Mouse (Mus musculus) midbrain, embryonic 12.5 days (tissue): ENCODE measurements at regions not wholly inside any gene's neighbourhood (a gene's known extent, or its start where the extent isn't known, plus 50 kb on each side); places are given as distances from the start of the nearest gene placed in this dataset.
"Not testable (repeated sequence)": the region's sequence is repeated elsewhere in the genome, so short reads cannot be mapped to it uniquely, and the experiment has no call there.

Experiments used
- ATAC-seq: fragments of 200-750 bp; cut with Nextera tagmentation; 2 replicates; pipeline ENCODE4 v1.8.0; 2017; ENCODE audit warnings: low read depth, moderate TSS enrichment, moderate library complexity; ENCODE audit not compliant: low FRiP score
- H3K27ac ChIP-seq: fragments of 300-500 bp; sonication (generic); replicated peaks from 2 replicates; pipeline ENCODE4 v1.5.1; 2016; ENCODE audit warnings: mild to moderate bottlenecking
- H3K27me3 ChIP-seq: fragments of 300-500 bp; sonication (generic); 2 replicates; pipeline ENCODE4 v1.6.1; 2016; ENCODE audit warnings: mild to moderate bottlenecking
- H3K36me3 ChIP-seq: fragments of 300-500 bp; sonication (generic); 2 replicates; pipeline ENCODE4 v1.6.1; 2016
- H3K4me1 ChIP-seq: fragments of 300-500 bp; sonication (generic); 2 replicates; pipeline ENCODE4 v1.6.1; 2016
- H3K4me2 ChIP-seq: fragments of 300-500 bp; sonication (generic); replicated peaks from 2 replicates; pipeline ENCODE4 v1.6.1; 2016; ENCODE audit warnings: mild to moderate bottlenecking, moderate library complexity
- H3K4me3 ChIP-seq: fragments of 300-500 bp; sonication (generic); 2 replicates; pipeline ENCODE4 v1.5.1; 2016; ENCODE audit warnings: mild to moderate bottlenecking
- H3K9ac ChIP-seq: fragments of 300-500 bp; sonication (generic); replicated peaks from 2 replicates; pipeline ENCODE4 v1.6.1; 2016; ENCODE audit warnings: mild to moderate bottlenecking, moderate library complexity
- H3K9me3 ChIP-seq: fragments of 300-500 bp; sonication (generic); 2 replicates; pipeline ENCODE4 v1.6.1; 2016; ENCODE audit warnings: mild to moderate bottlenecking
- WGBS: fragments of 180-500 bp; shearing (Covaris S2); methylation state at CpG from one replicate; pipeline ENCODE4 v1.1.7; 2016; 5-methylcytosine and 5-hydroxymethylcytosine counted together

- Histone ChIP-seq H3K36me3 (no peaks in the 10 kb centered on the region), H3K4me3 (no peak overlapping the region), H3K27me3 (no peaks in the 10 kb centered on the region), H3K27ac (no peak overlapping the region), H3K9ac (no peak overlapping the region), H3K4me1 (no peaks in the 10 kb centered on the region), H3K4me2 (no peak overlapping the region), H3K9me3 (no peaks in the 10 kb centered on the region)
- 70% methylated on average over 8 of the region's 8 CpGs for WGBS
- ATAC-seq: 0 out of 2 replicates have a peak, but pooled peaks have one; percentile 23
These were observed 419.7 kb upstream of the Lrp1b start for GRCm38 (mm10) chr2:43072964-43073619.

DNA sequence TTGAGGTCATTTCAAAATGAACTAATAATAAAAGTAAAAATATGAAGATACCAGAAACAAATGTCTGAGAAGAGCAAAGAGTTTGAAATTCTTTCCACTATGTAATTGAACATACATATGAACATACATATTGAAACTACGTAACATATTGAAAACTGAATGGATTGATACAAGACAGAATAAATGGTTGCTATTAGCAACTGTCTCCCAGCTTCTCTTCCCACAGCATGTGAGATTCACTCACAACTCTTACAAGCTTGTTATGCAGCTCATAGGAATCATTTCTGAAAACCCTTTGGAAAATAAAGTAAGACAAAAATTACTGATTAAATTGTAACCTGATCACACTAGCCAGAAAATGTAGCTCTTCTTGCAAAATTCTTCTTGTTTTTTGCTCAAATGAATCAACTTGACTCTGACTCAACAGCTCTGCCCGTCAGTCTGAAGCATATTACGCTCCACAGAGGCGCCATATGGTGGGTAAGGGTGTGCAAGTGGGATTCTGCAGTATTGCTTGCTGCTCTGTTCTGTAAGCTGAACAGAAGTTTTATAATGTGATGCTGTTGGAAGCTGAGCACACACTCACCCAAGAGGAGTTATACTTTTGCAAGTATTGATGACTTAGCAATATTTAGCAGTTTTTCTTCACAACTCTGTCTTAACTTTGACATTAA, 444.3 kb upstream of the Lrp1b start:
- Histone ChIP-seq H3K9me3 (no peaks in the 10 kb centered on the region), H3K4me3 (no peak overlapping the region), H3K4me1 (no peaks in the 10 kb centered on the region), H3K36me3 (no peaks in the 10 kb centered on the region), H3K4me2 (no peak overlapping the region), H3K27me3 (no peaks in the 10 kb centered on the region), H3K27ac (no peak overlapping the region), H3K9ac (no peak overlapping the region)
- ATAC-seq: no peak
- WGBS: 92% methylated on average over 4 of the region's 4 CpGs

GRCm38 (mm10) chr2:43119862-43120261, 435.3 kb upstream of the Kynu start:
- Histone ChIP-seq H3K36me3 (no peaks in the 10 kb centered on the region), H3K9me3 (no peaks in the 10 kb centered on the region), H3K4me2 (no peak overlapping the region), H3K27ac (no peak overlapping the region), H3K9ac (no peak overlapping the region), H3K27me3 (no peaks in the 10 kb centered on the region), H3K4me1 (no peaks in the 10 kb centered on the region), H3K4me3 (no peak overlapping the region)
- 84% methylated on average over 1 of the region's 1 CpGs for WGBS
- no peak for ATAC-seq

DNA sequence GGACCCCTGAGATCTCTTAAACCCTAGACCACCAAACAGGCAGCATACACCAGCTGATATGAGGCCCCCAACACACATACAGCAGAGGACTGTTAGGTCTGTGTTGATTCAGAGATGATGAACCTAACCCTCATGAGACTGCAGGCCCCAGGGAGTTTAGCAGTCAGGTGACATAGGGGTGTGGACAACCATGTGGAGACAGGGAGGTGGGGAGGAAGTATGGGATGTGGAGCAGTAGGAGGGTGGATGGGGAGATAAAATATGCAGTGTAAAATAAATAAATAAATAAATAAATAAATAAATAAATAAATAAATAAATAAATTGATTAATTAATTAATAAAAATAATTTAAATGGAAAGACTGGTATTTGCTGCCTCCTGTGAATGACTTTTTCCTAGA, 401.6 kb upstream of the Kynu start:
- Histone ChIP-seq H3K4me3 (no peak overlapping the region), H3K27ac (no peak overlapping the region), H3K36me3 (no peaks in the 10 kb centered on the region), H3K4me2 (no peak overlapping the region), H3K9me3 (no peaks in the 10 kb centered on the region; the same call in 1 of the 2 replicates), H3K27me3 (no peaks in the 10 kb centered on the region), H3K4me1 (no peaks in the 10 kb centered on the region), H3K9ac (no peak overlapping the region)
- no peak for ATAC-seq

GRCm38 (mm10) chr2:43182105-43182504, 373.0 kb upstream of the Kynu start:
- peak; percentile 70; the same call in 1 of the 2 replicates for ATAC-seq
- Histone ChIP-seq H3K27me3 (no peaks in the 10 kb centered on the region), H3K9ac (no peak overlapping the region), H3K9me3 (no peaks in the 10 kb centered on the region), H3K4me1 (no peaks in the 10 kb centered on the region), H3K27ac (no peak overlapping the region), H3K4me2 (no peak overlapping the region), H3K4me3 (no peak overlapping the region), H3K36me3 (no peaks in the 10 kb centered on the region)

- not testable (repeated sequence) for H3K36me3 ChIP-seq, H3K4me1 ChIP-seq, H3K9me3 ChIP-seq, H3K4me3 ChIP-seq, H3K27ac ChIP-seq, ATAC-seq, H3K27me3 ChIP-seq, H3K4me2 ChIP-seq, H3K9ac ChIP-seq
- 98% methylated on average over 15 of the region's 15 CpGs for WGBS
These were observed 359.6 kb upstream of the Kynu start for GRCm38 (mm10) chr2:43195531-43195930.

DNA sequence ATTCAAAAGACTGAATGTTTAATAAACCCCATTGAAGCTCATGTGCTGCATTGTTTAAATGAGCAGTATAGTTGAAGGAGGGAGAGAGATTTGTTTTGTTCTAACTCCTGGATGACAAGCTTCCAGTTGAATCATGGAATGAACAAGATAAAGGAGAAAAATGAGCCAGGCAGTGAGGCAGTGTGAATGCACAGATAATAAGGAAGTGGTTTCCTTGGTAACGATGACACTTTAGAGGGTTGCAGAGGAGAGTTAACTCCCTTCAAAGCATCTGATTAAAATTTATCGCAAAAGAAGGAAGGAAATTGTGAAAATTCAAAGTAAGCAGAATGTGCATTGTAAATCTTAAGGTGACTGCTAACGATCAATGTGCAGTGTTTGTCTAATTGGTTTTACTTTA, 346.9 kb upstream of the Kynu start:
- Histone ChIP-seq H3K9me3 (no peaks in the 10 kb centered on the region), H3K9ac (no peak overlapping the region), H3K4me3 (no peak overlapping the region), H3K4me1 (peaks cover 3% of the 10 kb centered on the region; the same call in 1 of the 2 replicates), H3K27ac (no peak overlapping the region), H3K27me3 (no peaks in the 10 kb centered on the region), H3K36me3 (no peaks in the 10 kb centered on the region), H3K4me2 (no peak overlapping the region)
- peak; percentile 76 for ATAC-seq
- 72% methylated on average over 3 of the region's 3 CpGs for WGBS

DNA sequence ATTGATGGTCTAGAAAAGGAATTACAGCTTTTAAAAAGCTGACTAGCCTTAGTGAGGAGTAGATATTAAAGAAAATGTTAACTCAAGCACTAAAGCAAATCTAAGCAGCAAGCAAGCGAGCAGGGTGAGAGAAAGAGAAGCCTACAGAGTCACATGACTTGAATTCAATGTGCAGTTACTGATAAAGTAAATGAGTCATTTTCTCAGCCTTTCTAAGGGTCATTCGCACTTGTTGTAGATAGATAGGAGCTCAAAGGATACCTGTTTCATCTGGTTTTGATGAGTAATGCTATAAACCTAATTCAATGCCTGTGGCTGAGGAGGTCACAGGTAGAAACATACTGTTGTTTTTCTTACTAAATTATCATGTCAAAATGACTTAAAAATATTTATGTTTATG, 341.2 kb upstream of the Kynu start:
- Histone ChIP-seq H3K4me3 (no peak overlapping the region), H3K27me3 (no peaks in the 10 kb centered on the region), H3K9me3 (no peaks in the 10 kb centered on the region), H3K9ac (no peak overlapping the region), H3K4me2 (no peak overlapping the region), H3K36me3 (no peaks in the 10 kb centered on the region), H3K27ac (no peak overlapping the region), H3K4me1 (no peaks in the 10 kb centered on the region)
- ATAC-seq: no peak
- 86% methylated on average over 2 of the region's 2 CpGs for WGBS

- no peaks in the 10 kb centered on the region for H3K36me3 ChIP-seq
- no peaks in the 10 kb centered on the region for H3K4me1 ChIP-seq
- ATAC-seq: no peak
- 78% methylated on average over 1 of the region's 1 CpGs for WGBS
- no peak overlapping the region for H3K9ac ChIP-seq
- no peak overlapping the region for H3K27ac ChIP-seq
- no peaks in the 10 kb centered on the region for H3K9me3 ChIP-seq
- H3K4me2 ChIP-seq: no peak overlapping the region
- H3K4me3 ChIP-seq: no peak overlapping the region
- H3K27me3 ChIP-seq: no peaks in the 10 kb centered on the region
These were observed 338.0 kb upstream of the Kynu start for GRCm38 (mm10) chr2:43217119-43217518.

DNA sequence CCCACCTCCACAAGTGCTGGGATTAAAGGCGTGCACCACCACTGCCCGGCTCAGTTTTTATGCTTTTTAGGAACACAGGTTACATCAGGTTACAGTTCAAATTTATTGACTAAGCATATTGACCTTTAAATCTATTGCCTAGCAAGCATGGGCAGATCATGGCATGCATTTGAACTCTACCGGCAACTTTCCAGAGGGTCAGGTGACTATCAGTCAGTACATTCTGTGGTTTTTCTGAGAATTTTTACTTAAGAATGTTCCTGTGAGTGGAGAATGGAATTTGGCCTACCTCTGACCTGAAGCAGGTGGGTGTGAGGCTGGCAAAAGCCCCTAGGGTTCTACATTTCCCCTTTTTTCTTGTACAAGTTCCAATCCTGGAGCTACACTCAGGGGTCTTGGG, 332.4 kb upstream of the Kynu start:
- 94% methylated on average over 3 of the region's 3 CpGs for WGBS

GRCm38 (mm10) chr2:43224728-43225127, 330.4 kb upstream of the Kynu start:
- not testable (repeated sequence) for ATAC-seq, H3K4me3 ChIP-seq, H3K4me1 ChIP-seq, H3K36me3 ChIP-seq, H3K9me3 ChIP-seq, H3K9ac ChIP-seq, H3K27ac ChIP-seq, H3K4me2 ChIP-seq, H3K27me3 ChIP-seq
- 71% methylated on average over 1 of the region's 1 CpGs for WGBS

More for the DNA sequence above, 332.4 kb upstream of the Kynu start:
- Histone ChIP-seq H3K27me3 (no peaks in the 10 kb centered on the region), H3K4me2 (no peak overlapping the region), H3K27ac (no peak overlapping the region), H3K9me3 (no peaks in the 10 kb centered on the region), H3K9ac (no peak overlapping the region), H3K4me1 (no peaks in the 10 kb centered on the region), H3K4me3 (no peak overlapping the region), H3K36me3 (no peaks in the 10 kb centered on the region)
- no peak for ATAC-seq

DNA sequence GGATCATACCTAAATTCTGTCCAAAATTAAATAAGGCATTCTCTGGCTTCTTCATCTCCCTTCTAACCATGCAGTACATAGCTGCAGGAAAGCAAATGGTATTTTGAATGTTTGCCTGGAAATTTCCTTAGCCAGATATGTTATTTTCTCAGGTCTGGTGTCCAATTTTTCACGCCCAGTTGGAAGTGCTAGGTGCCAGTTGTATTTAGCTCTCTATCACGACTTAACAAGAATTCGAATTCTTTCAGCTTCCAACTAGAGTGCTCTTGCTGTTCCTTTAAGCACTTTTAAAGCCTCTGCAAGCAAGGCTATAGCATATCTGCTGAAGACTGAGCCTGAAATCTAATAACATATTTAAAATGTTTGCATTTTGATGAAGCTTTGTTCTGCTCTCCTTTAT, 308.3 kb upstream of the Kynu start:
- no peaks in the 10 kb centered on the region for H3K36me3 ChIP-seq
- no peak for ATAC-seq
- H3K9ac ChIP-seq: no peak overlapping the region
- no peak overlapping the region for H3K4me2 ChIP-seq
- no peak overlapping the region for H3K4me3 ChIP-seq
- H3K9me3 ChIP-seq: no peaks in the 10 kb centered on the region
- 74% methylated on average over 3 of the region's 3 CpGs for WGBS
- H3K27ac ChIP-seq: no peak overlapping the region
- H3K4me1 ChIP-seq: no peaks in the 10 kb centered on the region
- no peaks in the 10 kb centered on the region for H3K27me3 ChIP-seq

DNA sequence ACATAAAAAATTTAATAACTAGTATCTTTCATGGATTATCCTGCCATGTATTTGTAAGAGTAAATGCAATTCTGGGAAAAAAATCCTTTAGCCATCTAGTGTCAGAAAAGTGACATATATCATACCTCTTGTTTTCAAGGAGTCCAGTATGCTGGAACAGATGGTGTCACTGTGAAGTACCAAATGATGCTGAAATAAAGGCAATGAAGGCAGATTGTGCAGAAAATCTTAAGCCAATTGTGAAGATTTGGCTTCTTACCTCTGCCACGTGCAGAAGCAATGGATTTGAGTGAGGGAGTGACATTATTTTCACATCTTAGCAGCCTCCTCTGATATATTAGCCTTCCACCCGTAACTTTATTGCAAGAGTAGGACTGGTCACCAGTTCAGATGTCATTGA, 306.5 kb upstream of the Kynu start:
- no peak for ATAC-seq
- WGBS: 64% methylated on average over 2 of the region's 2 CpGs
- H3K9ac ChIP-seq: no peak overlapping the region
- no peak overlapping the region for H3K27ac ChIP-seq
- no peaks in the 10 kb centered on the region for H3K4me1 ChIP-seq
- H3K9me3 ChIP-seq: no peaks in the 10 kb centered on the region
- no peak overlapping the region for H3K4me3 ChIP-seq
- no peaks in the 10 kb centered on the region for H3K27me3 ChIP-seq
- no peak overlapping the region for H3K4me2 ChIP-seq
- H3K36me3 ChIP-seq: no peaks in the 10 kb centered on the region
